Mouse (Mus musculus) ES-Bruce4 (cell line): ENCODE measurements at regions not wholly inside any gene's neighbourhood (a gene's known extent, or its start where the extent isn't known, plus 50 kb on each side); places are given as distances from the start of the nearest gene placed in this dataset.

Experiments
- H3K27ac ChIP-seq: 2 replicates; pipeline ENCODE4 v1.5.1; 2012; ENCODE audit warnings: low read length, inconsistent platforms; ENCODE audit not compliant: insufficient read depth
- H3K27me3 ChIP-seq: 2 replicates; pipeline ENCODE4 v1.6.1; 2012; ENCODE audit warnings: mild to moderate bottlenecking, low read length, inconsistent platforms; ENCODE audit not compliant: control insufficient read depth, poor library complexity, insufficient read depth, severe bottlenecking
- H3K36me3 ChIP-seq: 2 replicates; pipeline ENCODE4 v1.6.1; 2012; ENCODE audit warnings: inconsistent platforms, mild to moderate bottlenecking, low read length, moderate library complexity; ENCODE audit not compliant: control insufficient read depth, poor library complexity, insufficient read depth, severe bottlenecking
- H3K4me1 ChIP-seq: one replicate; pipeline ENCODE4 v1.8.1; 2011; ENCODE audit warnings: low read length; ENCODE audit not compliant: control insufficient read depth, insufficient read depth
- H3K4me3 ChIP-seq: 2 replicates; pipeline ENCODE4 v1.5.1; 2011; ENCODE audit warnings: low read depth, mild to moderate bottlenecking, low read length
- H3K9ac ChIP-seq: 2 replicates; pipeline ENCODE4 v1.6.1; 2012; ENCODE audit warnings: low read depth, mild to moderate bottlenecking, inconsistent platforms; ENCODE audit not compliant: poor library complexity, severe bottlenecking
- H3K9me3 ChIP-seq: replicated peaks from 2 replicates; pipeline ENCODE4 v1.6.1; 2012; ENCODE audit warnings: mild to moderate bottlenecking, low read length, inconsistent platforms; ENCODE audit not compliant: control insufficient read depth, poor library complexity, insufficient read depth, severe bottlenecking
- CTCF ChIP-seq: IDR thresholded peaks from one replicate; pipeline ENCODE4 v1.8.1; 2011; ENCODE audit warnings: low read depth, low read length
- EP300 ChIP-seq: IDR thresholded peaks from 2 replicates; pipeline ENCODE4 v1.6.1; 2011; ENCODE audit warnings: low read depth, low read length; ENCODE audit not compliant: insufficient read depth
- POLR2A ChIP-seq: IDR thresholded peaks from one replicate; pipeline ENCODE4 v1.8.1; 2011; ENCODE audit warnings: low read length; ENCODE audit not compliant: insufficient read depth

DNA sequence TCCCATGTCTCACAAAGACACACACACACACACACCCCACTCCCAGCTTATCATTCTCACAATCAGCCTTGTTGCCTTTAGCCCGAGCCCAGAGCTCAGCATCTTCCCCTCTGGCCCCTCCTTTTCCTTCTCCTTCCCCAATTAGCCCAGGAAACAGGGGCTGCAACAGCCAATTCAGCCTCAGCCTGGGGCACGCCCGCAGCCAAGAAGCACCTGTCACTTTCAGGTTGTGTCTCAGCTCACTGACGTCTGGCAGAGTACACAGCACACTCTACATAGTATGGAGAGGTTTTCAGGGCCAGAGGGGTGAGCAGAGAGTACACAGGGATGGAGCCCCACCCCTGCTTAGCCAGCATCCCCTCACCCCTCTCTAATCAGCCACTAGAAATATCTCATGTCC is 106.4 kb downstream of the Plxna1 start:
- Histone ChIP-seq H3K9ac (no peak overlapping the region), H3K27ac (no peak overlapping the region), H3K4me3 (no peak overlapping the region), H3K9me3 (no peaks in the 10 kb centered on the region), H3K4me1 (no peaks in the 10 kb centered on the region), H3K36me3 (no peaks in the 10 kb centered on the region), H3K27me3 (no peaks in the 10 kb centered on the region)
- TF ChIP-seq EP300 (no peak), CTCF (no peak), POLR2A (no peak)

DNA sequence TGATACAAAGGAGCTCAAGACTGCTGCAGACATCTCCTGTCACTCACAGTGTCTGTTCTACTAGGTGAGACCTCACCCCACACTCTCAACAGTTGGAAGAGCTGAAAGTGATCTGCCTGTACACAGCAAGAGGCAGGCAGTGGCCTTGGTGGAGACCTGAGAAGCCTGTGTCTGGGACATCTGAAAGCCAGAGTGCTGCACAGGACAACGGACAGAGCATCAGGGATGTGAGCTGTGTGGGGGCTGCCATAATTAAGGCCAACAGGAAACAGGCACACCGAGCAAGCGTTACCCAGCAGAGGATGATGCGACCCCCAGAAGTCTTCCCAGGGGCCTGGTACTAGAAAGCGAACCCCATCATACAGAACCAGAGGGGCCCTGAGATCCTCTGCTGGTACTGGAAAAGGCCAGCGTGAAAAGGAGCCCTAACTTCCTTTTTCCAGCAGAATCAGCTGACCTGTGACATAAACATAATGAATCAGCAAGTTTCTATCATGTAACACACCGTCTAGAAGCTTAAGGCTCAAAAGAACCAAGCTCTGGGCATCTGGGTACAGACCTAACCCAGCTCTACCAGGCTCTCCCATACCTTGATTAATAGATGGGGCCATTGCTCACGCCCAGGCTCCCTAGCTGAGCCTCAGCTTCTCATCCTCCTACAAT is 105.7 kb downstream of the Plxna1 start:
- no peaks in the 10 kb centered on the region for H3K4me1 ChIP-seq
- no peak overlapping the region for H3K9ac ChIP-seq
- no peak for TF ChIP-seq CTCF
- no peak for TF ChIP-seq POLR2A
- TF ChIP-seq EP300 = no peak
- no peak overlapping the region for H3K4me3 ChIP-seq
- no peaks in the 10 kb centered on the region for H3K9me3 ChIP-seq
- H3K36me3 ChIP-seq = no peaks in the 10 kb centered on the region
- no peaks in the 10 kb centered on the region for H3K27me3 ChIP-seq
- H3K27ac ChIP-seq = no peak overlapping the region

DNA sequence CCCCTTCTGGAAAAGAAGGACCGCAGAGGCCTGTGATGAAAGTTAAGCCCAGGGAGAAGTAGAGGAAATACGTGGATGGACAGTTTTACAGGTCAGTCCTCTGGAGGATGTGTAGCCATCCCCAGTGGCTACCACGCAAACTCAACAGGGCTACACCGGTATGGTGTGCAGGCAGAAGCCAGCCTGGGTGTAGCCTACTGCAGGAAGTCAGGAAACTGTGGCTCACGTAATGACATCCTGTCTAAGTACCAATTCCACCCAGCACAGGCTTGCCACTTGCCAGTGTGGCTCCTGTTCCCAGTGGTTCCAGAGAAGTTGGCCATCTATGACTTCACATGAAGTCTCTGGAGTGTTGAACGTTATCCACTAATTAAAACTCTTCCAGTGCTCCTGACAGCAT is 105.0 kb downstream of the Plxna1 start:
- H3K27me3 ChIP-seq = no peaks in the 10 kb centered on the region
- H3K4me3 ChIP-seq = no peak overlapping the region
- no peaks in the 10 kb centered on the region for H3K4me1 ChIP-seq
- H3K36me3 ChIP-seq = no peaks in the 10 kb centered on the region
- H3K9ac ChIP-seq = no peak overlapping the region
- H3K9me3 ChIP-seq = no peaks in the 10 kb centered on the region
- TF ChIP-seq CTCF (no peak), EP300 (no peak), POLR2A (no peak)
- H3K27ac ChIP-seq = no peak overlapping the region

GRCm38 (mm10) chr6:89258140-89258539 is 104.3 kb downstream of the Plxna1 start:
- H3K27me3 ChIP-seq = no peaks in the 10 kb centered on the region
- no peaks in the 10 kb centered on the region for H3K36me3 ChIP-seq
- no peak overlapping the region for H3K27ac ChIP-seq
- H3K4me1 ChIP-seq = no peaks in the 10 kb centered on the region
- no peaks in the 10 kb centered on the region for H3K9me3 ChIP-seq
- H3K9ac ChIP-seq = no peak overlapping the region
- TF ChIP-seq EP300 = no peak
- no peak overlapping the region for H3K4me3 ChIP-seq

DNA sequence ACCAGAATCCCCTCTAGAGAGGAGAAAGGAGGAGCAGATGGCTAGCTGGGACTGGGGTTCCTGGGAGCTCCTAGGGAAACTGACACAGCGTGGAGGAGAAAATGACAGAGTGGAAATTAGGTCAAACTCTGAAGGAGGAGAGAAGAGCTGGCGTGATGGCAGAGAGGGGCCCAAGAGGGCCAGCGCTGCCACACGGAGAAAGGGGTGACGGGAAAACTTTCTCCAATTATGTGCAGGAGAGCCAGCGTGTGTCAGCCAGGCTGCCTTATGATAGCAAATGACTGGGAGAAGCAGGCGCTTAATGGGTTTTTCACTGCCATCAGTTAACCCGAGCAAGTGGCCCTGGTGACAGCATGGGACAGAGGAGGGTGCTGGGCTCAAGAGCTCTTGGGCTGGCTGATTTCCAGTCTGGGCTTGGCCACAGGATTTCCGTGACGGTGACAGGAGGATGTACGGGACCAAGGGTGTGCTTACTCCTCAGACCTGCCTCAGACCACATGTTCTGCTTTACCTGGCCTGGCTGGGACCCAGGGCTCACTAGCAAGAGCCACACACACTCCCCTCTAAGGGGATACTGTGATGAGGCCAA is 102.9 kb downstream of the Plxna1 start:
- Histone ChIP-seq H3K9me3 (no peaks in the 10 kb centered on the region), H3K36me3 (no peaks in the 10 kb centered on the region), H3K27ac (no peak overlapping the region), H3K27me3 (no peaks in the 10 kb centered on the region), H3K9ac (no peak overlapping the region), H3K4me3 (no peak overlapping the region), H3K4me1 (no peaks in the 10 kb centered on the region)
- no peak for TF ChIP-seq POLR2A
- TF ChIP-seq CTCF = no peak
- TF ChIP-seq EP300 = no peak

DNA sequence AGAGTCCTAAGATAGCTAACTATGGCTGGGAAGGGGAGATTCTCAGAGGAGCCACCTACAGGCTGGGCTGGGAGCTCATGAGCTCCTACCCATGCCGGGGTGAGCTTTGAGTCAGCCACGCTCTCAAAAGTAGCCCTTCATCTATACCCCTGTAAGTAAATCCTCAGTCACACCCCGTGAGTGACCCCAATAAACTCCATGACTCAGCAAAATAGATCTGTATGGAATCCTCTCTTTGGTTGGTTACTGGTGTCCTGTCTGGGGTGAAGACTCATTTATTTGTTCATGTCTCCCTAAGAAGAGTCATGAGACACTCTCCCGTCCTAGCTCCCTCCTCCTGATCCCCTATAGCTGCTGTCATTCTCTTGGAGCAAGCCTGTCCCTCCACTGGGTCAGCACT is 99.5 kb downstream of the Plxna1 start:
- Histone ChIP-seq H3K36me3 (no peaks in the 10 kb centered on the region), H3K4me3 (no peak overlapping the region), H3K9me3 (no peaks in the 10 kb centered on the region), H3K27me3 (no peaks in the 10 kb centered on the region), H3K4me1 (no peaks in the 10 kb centered on the region), H3K9ac (no peak overlapping the region), H3K27ac (no peak overlapping the region)
- TF ChIP-seq CTCF (no peak), POLR2A (no peak), EP300 (no peak)
